Mouse (Mus musculus): ENCODE data around the gene Creg2. TPM values are rescaled to one million over a fixed set of nuclear protein-coding genes. Genes with fewer than 3 reads are reported as not detected.
"Not testable (repeated sequence)": the region's sequence is repeated elsewhere in the genome, so short reads cannot be mapped to it uniquely, and the experiment has no call there.

Creg2 gene
- polyA plus RNA-seq, 1 experiment: 0.10 TPM

GRCm38 (mm10) chr1:39672362-39673105 is 21.3 kb upstream of the Creg2 start:
- TF ChIP-seq POLR2A (IDR thresholded peaks at IDR 0.05; ENCODE audit: low read depth, low read length): no peak
- Histone ChIP-seq H3K36me3 (ENCODE audit: control insufficient read depth, insufficient read depth, low read length) (no peaks in the 10 kb centered on the region), H3K27me3 (ENCODE audit: control insufficient read depth, insufficient read depth, low read length) (no peaks in the 10 kb centered on the region), H3K27ac (ENCODE audit: insufficient read depth, low read depth, low read length) (no peak overlapping the region), H3K4me3 (ENCODE audit: low read depth, low read length) (no peak overlapping the region), H3K4me1 (ENCODE audit: control insufficient read depth, insufficient read depth, insufficient read length, low read length) (no peaks in the 10 kb centered on the region)
- 81% methylated on average over 9 of the region's 9 CpGs for WGBS

GRCm38 (mm10) chr1:39670211-39670935 is 19.1 kb upstream of the Creg2 start:
- TF ChIP-seq CTCF (IDR thresholded peaks at IDR 0.05; ENCODE audit: extremely low read depth, insufficient read length, insufficient replicate concordance, low read depth, low read length): no peak
- no peak for TF ChIP-seq POLR2A (IDR thresholded peaks at IDR 0.05; ENCODE audit: low read depth, low read length)
- no peaks in the 10 kb centered on the region for H3K36me3 ChIP-seq (ENCODE audit: control insufficient read depth, insufficient read depth, low read length)
- no peak overlapping the region for H3K4me3 ChIP-seq (ENCODE audit: low read depth, low read length)
- no peaks in the 10 kb centered on the region for H3K27me3 ChIP-seq (ENCODE audit: control insufficient read depth, insufficient read depth, low read length)
- no peak overlapping the region for H3K27ac ChIP-seq (ENCODE audit: insufficient read depth, low read depth, low read length)
- 70% methylated on average over 17 of the region's 17 CpGs for whole genome bisulfite sequencing
- no peaks in the 10 kb centered on the region for H3K4me1 ChIP-seq (ENCODE audit: control insufficient read depth, insufficient read depth, insufficient read length, low read length)

GRCm38 (mm10) chr1:39666751-39667252 is 15.5 kb upstream of the Creg2 start:
- Histone ChIP-seq H3K27ac (ENCODE audit: insufficient read depth, low read depth, low read length) (no peak overlapping the region), H3K27me3 (ENCODE audit: control insufficient read depth, insufficient read depth, low read length) (no peaks in the 10 kb centered on the region), H3K4me1 (ENCODE audit: control insufficient read depth, insufficient read depth, insufficient read length, low read length) (no peaks in the 10 kb centered on the region), H3K36me3 (ENCODE audit: control insufficient read depth, insufficient read depth, low read length) (no peaks in the 10 kb centered on the region), H3K4me3 (ENCODE audit: low read depth, low read length) (no peak overlapping the region)
- 74% methylated on average over 12 of the region's 12 CpGs for WGBS
- TF ChIP-seq CTCF (IDR thresholded peaks at IDR 0.05; ENCODE audit: extremely low read depth, insufficient read length, insufficient replicate concordance, low read depth, low read length) (no peak), POLR2A (IDR thresholded peaks at IDR 0.05; ENCODE audit: low read depth, low read length) (no peak)

GRCm38 (mm10) chr1:39664039-39664625 is 12.9 kb upstream of the Creg2 start:
- H3K4me3 ChIP-seq (ENCODE audit: low read depth, low read length): no peak overlapping the region
- TF ChIP-seq CTCF (IDR thresholded peaks at IDR 0.05; ENCODE audit: extremely low read depth, insufficient read length, insufficient replicate concordance, low read depth, low read length): no peak
- no peak for TF ChIP-seq POLR2A (IDR thresholded peaks at IDR 0.05; ENCODE audit: low read depth, low read length)
- no peak overlapping the region for H3K27ac ChIP-seq (ENCODE audit: insufficient read depth, low read depth, low read length)
- H3K4me1 ChIP-seq (ENCODE audit: control insufficient read depth, insufficient read depth, insufficient read length, low read length): no peaks in the 10 kb centered on the region
- 82% methylated on average over 7 of the region's 7 CpGs for WGBS
- no peaks in the 10 kb centered on the region for H3K27me3 ChIP-seq (ENCODE audit: control insufficient read depth, insufficient read depth, low read length)
- no peaks in the 10 kb centered on the region for H3K36me3 ChIP-seq (ENCODE audit: control insufficient read depth, insufficient read depth, low read length)

GRCm38 (mm10) chr1:39663050-39663449 is 11.8 kb upstream of the Creg2 start:
- no peaks in the 10 kb centered on the region for H3K36me3 ChIP-seq (ENCODE audit: control insufficient read depth, insufficient read depth, low read length)
- H3K4me1 ChIP-seq (ENCODE audit: control insufficient read depth, insufficient read depth, insufficient read length, low read length): no peaks in the 10 kb centered on the region
- WGBS: 95% methylated on average over 4 of the region's 4 CpGs
- H3K4me3 ChIP-seq (ENCODE audit: low read depth, low read length): no peak overlapping the region
- no peak overlapping the region for H3K27ac ChIP-seq (ENCODE audit: insufficient read depth, low read depth, low read length)
- no peaks in the 10 kb centered on the region for H3K27me3 ChIP-seq (ENCODE audit: control insufficient read depth, insufficient read depth, low read length)
- TF ChIP-seq CTCF (IDR thresholded peaks at IDR 0.05; ENCODE audit: extremely low read depth, insufficient read length, insufficient replicate concordance, low read depth, low read length) (no peak), POLR2A (IDR thresholded peaks at IDR 0.05; ENCODE audit: low read depth, low read length) (no peak)

- Histone ChIP-seq H3K4me1 (ENCODE audit: control insufficient read depth, insufficient read depth, insufficient read length, low read length) (no peaks in the 10 kb centered on the region), H3K4me3 (ENCODE audit: low read depth, low read length) (no peak overlapping the region), H3K36me3 (ENCODE audit: control insufficient read depth, insufficient read depth, low read length) (no peaks in the 10 kb centered on the region), H3K27ac (ENCODE audit: insufficient read depth, low read depth, low read length) (no peak overlapping the region), H3K27me3 (ENCODE audit: control insufficient read depth, insufficient read depth, low read length) (peaks cover 11% of the 10 kb centered on the region; the same call in 1 of the 2 replicates)
- 81% methylated on average over 6 of the region's 6 CpGs for WGBS
- no peak for TF ChIP-seq CTCF (IDR thresholded peaks at IDR 0.05; ENCODE audit: extremely low read depth, insufficient read length, insufficient replicate concordance, low read depth, low read length)
- TF ChIP-seq POLR2A (IDR thresholded peaks at IDR 0.05; ENCODE audit: low read depth, low read length): no peak
These were observed 5.8 kb upstream of the Creg2 start for GRCm38 (mm10) chr1:39656976-39657529.

- H3K36me3 ChIP-seq (ENCODE audit: control insufficient read depth, insufficient read depth, low read length); H3K4me3 ChIP-seq (ENCODE audit: low read depth, low read length); H3K4me1 ChIP-seq (ENCODE audit: control insufficient read depth, insufficient read depth, insufficient read length, low read length); H3K27ac ChIP-seq (ENCODE audit: insufficient read depth, low read depth, low read length): not testable (repeated sequence)
- WGBS: 90% methylated on average over 18 of the region's 18 CpGs
- H3K27me3 ChIP-seq (ENCODE audit: control insufficient read depth, insufficient read depth, low read length): peaks cover 29% of the 10 kb centered on the region
These were observed 3.6 kb upstream of the Creg2 start for GRCm38 (mm10) chr1:39654901-39655300.

All from small intestine, adult 2 months (tissue).